Mouse (Mus musculus) embryonic fibroblast, embryonic 13.5 days (primary cell): ENCODE results near the gene Uba2.

Experiments used
- CTCF ChIP-seq: IDR thresholded peaks from 2 replicates; pipeline ENCODE4 v1.5.1; 2011; ENCODE audit warnings: mild to moderate bottlenecking, control low read depth, low read length, moderate library complexity, borderline replicate concordance; ENCODE audit not compliant: insufficient read depth
- POLR2A ChIP-seq: IDR thresholded peaks from 2 replicates; pipeline ENCODE4 v1.6.1; 2011; ENCODE audit warnings: low read depth, mild to moderate bottlenecking, control low read depth, low read length, moderate library complexity

GRCm38 (mm10) chr7:34192825-34193224 is 23.4 kb upstream of the Uba2 start:
- TF ChIP-seq CTCF (no peak), POLR2A (no peak)
